17 mouse cellular contexts compared by ENCODE assay signal in the genomic region with DNA sequence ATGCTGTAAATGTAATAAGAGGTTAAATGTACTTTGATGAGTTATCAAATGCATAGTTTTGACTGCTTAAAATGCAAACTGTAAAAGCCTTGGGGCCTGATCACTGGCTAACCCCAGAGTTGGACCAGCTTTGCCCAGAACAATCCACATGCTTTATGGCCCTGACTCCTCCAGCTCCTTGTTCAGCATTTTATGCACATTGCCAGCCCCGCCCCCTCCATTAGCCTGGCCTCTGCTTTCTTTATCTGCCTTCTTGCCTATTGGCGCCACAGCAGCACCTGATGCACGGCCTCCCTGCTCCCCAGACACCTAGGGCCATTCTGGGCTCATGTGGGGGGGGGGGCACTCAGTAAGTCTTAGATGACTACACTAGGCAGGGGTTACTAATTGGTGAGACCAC. TPM values are rescaled to one million over a fixed set of nuclear protein-coding genes. Genes with fewer than 3 reads are reported as not detected.
DNase-seq lines count a peak whose midpoint lies in the region; ATAC-seq lines count a peak whose summit lies in the region.
"Had no signal": no experiment of that assay in that cellular context is flagged by ENCODE, and none has a peak within 500 bp of the region (broad histone marks: within the 10 kb centered on the region; RNA-seq: fewer than 3 reads in every experiment).

No protein-coding gene starts in this region.

- no peak overlapping the region for H3K9ac ChIP-seq in kidney, embryonic 14.5 days (ENCODE audit: low read depth, low read length)
- H3K9ac ChIP-seq in intestine, embryonic 15.5 days: no peak overlapping the region
- no peak overlapping the region for H3K9ac ChIP-seq in midbrain, embryonic 11.5 days (ENCODE audit: low read length)
- H3K9ac ChIP-seq in hindbrain, embryonic 12.5 days: no peak overlapping the region
- H3K9ac ChIP-seq: forebrain, postnatal 0 days; heart, embryonic 13.5 days; limb, embryonic 13.5 days had no signal

- WGBS in kidney, embryonic 14.5 days: 33% methylated on average over 3 of the region's 3 CpGs
- 53% methylated on average over 3 of the region's 3 CpGs for WGBS in intestine, embryonic 15.5 days
- WGBS in midbrain, embryonic 11.5 days: 85% methylated on average over 3 of the region's 3 CpGs
- 57% methylated on average over 3 of the region's 3 CpGs for WGBS in hindbrain, embryonic 12.5 days

- peak; percentile 65 for DNase-seq in kidney, adult 11 months
- DNase-seq in kidney, postnatal 14 days: peak; percentile 36
- no peak for DNase-seq in midbrain, embryonic 11.5 days (ENCODE audit: low spot score, missing footprints)
- no peak for DNase-seq in lung, postnatal 36 days
- DNase-seq: cerebellum, adult 9-10 months; forebrain, postnatal 0 days; layer of hippocampus, adult 9-11 months; lung, postnatal 14 days; thymus, postnatal 25 days had no signal

- no peaks in the 10 kb centered on the region for H3K4me1 ChIP-seq in kidney, embryonic 14.5 days (ENCODE audit: control insufficient read depth, insufficient read depth, low read length)
- no peaks in the 10 kb centered on the region for H3K4me1 ChIP-seq in intestine, embryonic 15.5 days (replicated peaks)
- no peaks in the 10 kb centered on the region for H3K4me1 ChIP-seq in midbrain, embryonic 11.5 days (ENCODE audit: control insufficient read depth, insufficient read depth, low read length)
- no peaks in the 10 kb centered on the region for H3K4me1 ChIP-seq in hindbrain, embryonic 12.5 days
- H3K4me1 ChIP-seq: limb, embryonic 13.5 days had no signal

- no peak overlapping the region for H3K4me2 ChIP-seq in kidney, embryonic 14.5 days (replicated peaks; ENCODE audit: low read depth, low read length)
- no peak overlapping the region for H3K4me2 ChIP-seq in intestine, embryonic 15.5 days (replicated peaks)
- H3K4me2 ChIP-seq in midbrain, embryonic 11.5 days: no peak overlapping the region
- no peak overlapping the region for H3K4me2 ChIP-seq in hindbrain, embryonic 12.5 days (replicated peaks)
- H3K4me2 ChIP-seq: heart, embryonic 13.5 days; limb, embryonic 13.5 days had no signal

- H3K9me3 ChIP-seq in kidney, embryonic 14.5 days (ENCODE audit: control insufficient read depth, low read length): no peaks in the 10 kb centered on the region
- no peaks in the 10 kb centered on the region for H3K9me3 ChIP-seq in intestine, embryonic 15.5 days
- H3K9me3 ChIP-seq in midbrain, embryonic 11.5 days (ENCODE audit: control insufficient read depth, low read length): no peaks in the 10 kb centered on the region
- no peaks in the 10 kb centered on the region for H3K9me3 ChIP-seq in hindbrain, embryonic 12.5 days (replicated peaks)
- H3K9me3 ChIP-seq: heart, embryonic 13.5 days; limb, embryonic 13.5 days had no signal

- H3K27me3 ChIP-seq in kidney, embryonic 14.5 days (ENCODE audit: control insufficient read depth, insufficient read depth, low read length): no peaks in the 10 kb centered on the region
- H3K27me3 ChIP-seq in intestine, embryonic 15.5 days (replicated peaks): no peaks in the 10 kb centered on the region
- H3K27me3 ChIP-seq in midbrain, embryonic 11.5 days (ENCODE audit: control insufficient read depth, insufficient read depth, low read length): no peaks in the 10 kb centered on the region
- no peaks in the 10 kb centered on the region for H3K27me3 ChIP-seq in hindbrain, embryonic 12.5 days
- H3K27me3 ChIP-seq: heart, embryonic 13.5 days; limb, embryonic 13.5 days had no signal

- no peak for ATAC-seq in kidney, embryonic 14.5 days (ENCODE audit: low FRiP score, low TSS enrichment)
- ATAC-seq in intestine, embryonic 15.5 days: peak; percentile 72
- ATAC-seq in megakaryocyte-erythroid progenitor cell, adult 5-6 weeks (replicated peaks; ENCODE audit: low FRiP score, low TSS enrichment, poor library complexity, severe bottlenecking): peak; percentile 92
- ATAC-seq in midbrain, embryonic 11.5 days (ENCODE audit: low FRiP score): no peak
- ATAC-seq in hindbrain, embryonic 12.5 days (ENCODE audit: low FRiP score): no peak
- ATAC-seq: forebrain, postnatal 0 days; hindbrain, embryonic 16.5 days; midbrain, embryonic 16.5 days had no signal

- no peak overlapping the region for H3K27ac ChIP-seq in kidney, embryonic 14.5 days (ENCODE audit: low read depth, low read length)
- no peak overlapping the region for H3K27ac ChIP-seq in intestine, embryonic 15.5 days
- H3K27ac ChIP-seq in midbrain, embryonic 11.5 days (ENCODE audit: low read depth, low read length): no peak overlapping the region
- H3K27ac ChIP-seq in hindbrain, embryonic 12.5 days: no peak overlapping the region
- H3K27ac ChIP-seq: heart, embryonic 13.5 days; limb, embryonic 13.5 days had no signal

- H3K36me3 ChIP-seq in kidney, embryonic 14.5 days (ENCODE audit: control insufficient read depth, insufficient read depth, low read length): no peaks in the 10 kb centered on the region
- no peaks in the 10 kb centered on the region for H3K36me3 ChIP-seq in intestine, embryonic 15.5 days
- no peaks in the 10 kb centered on the region for H3K36me3 ChIP-seq in midbrain, embryonic 11.5 days (ENCODE audit: control insufficient read depth, insufficient read depth, low read length)
- no peaks in the 10 kb centered on the region for H3K36me3 ChIP-seq in hindbrain, embryonic 12.5 days
- H3K36me3 ChIP-seq: heart, embryonic 13.5 days; limb, embryonic 13.5 days had no signal

- H3K4me3 ChIP-seq in kidney, embryonic 14.5 days (ENCODE audit: low read length): no peak overlapping the region
- H3K4me3 ChIP-seq in intestine, embryonic 15.5 days (replicated peaks): no peak overlapping the region
- no peak overlapping the region for H3K4me3 ChIP-seq in midbrain, embryonic 11.5 days (ENCODE audit: low read depth, low read length)
- no peak overlapping the region for H3K4me3 ChIP-seq in hindbrain, embryonic 12.5 days
- H3K4me3 ChIP-seq: heart, embryonic 13.5 days; limb, embryonic 13.5 days had no signal

RNA-seq across cellular contexts. Expression of gene Cfap54, which starts 17.8 kb away (rescaled TPM):
- polyA plus RNA-seq in kidney, embryonic 14.5 days (2014; fragmentation: Nextera tagmentation; extraction: Ambion mirVana): 0.33 and 0.49 TPM in 2 replicates
- polyA plus RNA-seq in intestine, embryonic 15.5 days (2015; fragmentation: Nextera tagmentation; extraction: Ambion mirVana): 0.16 TPM in 2 replicates
- total RNA-seq in megakaryocyte-erythroid progenitor cell, adult 5-6 weeks (2014; fragmentation: Nextera tagmentation): 1.4 and 1.6 TPM in 2 replicates
- 0.65 and 1.5 TPM in 2 replicates for total RNA-seq in megakaryocyte-erythroid progenitor cell, adult 5-6 weeks (2017)
- polyA plus RNA-seq in midbrain, embryonic 11.5 days (2014; fragmentation: Nextera tagmentation; extraction: Ambion mirVana): 0.80 and 0.89 TPM in 2 replicates
- polyA plus RNA-seq in hindbrain, embryonic 12.5 days (2016; fragmentation: Nextera tagmentation; extraction: Ambion mirVana): 2.0 and 2.5 TPM in 2 replicates

Comparison
In these comparisons a context has a peak if more than half of its experiments do, and no peak if none do; other contexts are left out.
1. DNase-seq: peak in kidney, adult 11 months (single experiment) and kidney, postnatal 14 days (single experiment); none in midbrain, embryonic 11.5 days (single experiment) and lung, postnatal 36 days (single experiment).
2. ATAC-seq: peak in intestine, embryonic 15.5 days (single experiment) and megakaryocyte-erythroid progenitor cell, adult 5-6 weeks (single experiment); none in kidney, embryonic 14.5 days (single experiment), midbrain, embryonic 11.5 days (single experiment) and hindbrain, embryonic 12.5 days (single experiment).